Mouse (Mus musculus): ENCODE data around the gene Tprgl. TPM values are rescaled to one million over a fixed set of nuclear protein-coding genes. Genes with fewer than 3 reads are reported as not detected.

Tprgl gene
- polyA plus RNA-seq, 1 experiment from 2014 or later = 134 TPM

DNA sequence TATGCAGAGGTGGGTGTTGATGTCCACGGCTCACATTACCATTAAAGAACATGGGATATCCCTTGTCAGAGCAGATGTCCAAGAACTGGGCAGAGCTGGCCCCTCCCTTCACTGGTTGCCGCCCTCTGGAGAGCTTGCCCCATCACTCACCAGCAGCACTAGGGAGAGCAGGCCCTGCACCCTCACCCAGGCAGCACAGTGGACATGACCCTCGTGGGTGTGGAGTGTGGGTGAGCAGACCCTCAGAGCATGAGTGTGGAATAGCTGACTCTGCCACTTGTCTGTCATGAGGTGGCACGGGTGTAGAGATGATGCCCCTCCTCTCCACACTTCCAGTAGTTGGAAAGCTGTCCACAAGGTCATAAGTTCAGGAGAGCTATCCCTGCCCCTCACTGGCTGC is 25.7 kb downstream of the Tprgl start:
- no peaks in the 10 kb centered on the region for H3K9me3 ChIP-seq (replicated peaks)
- H3K36me3 ChIP-seq (ENCODE audit: poor library complexity, severe bottlenecking) = no peaks in the 10 kb centered on the region
- 64% methylated on average over 4 of the region's 4 CpGs for WGBS
- no peak overlapping the region for H3K27ac ChIP-seq
- peaks cover 7% of the 10 kb centered on the region for H3K4me1 ChIP-seq
- no peak for ATAC-seq
- no peak overlapping the region for H3K9ac ChIP-seq
- H3K4me3 ChIP-seq = no peak overlapping the region
- no peak overlapping the region for H3K4me2 ChIP-seq
- H3K27me3 ChIP-seq = peaks cover 69% of the 10 kb centered on the region

DNA sequence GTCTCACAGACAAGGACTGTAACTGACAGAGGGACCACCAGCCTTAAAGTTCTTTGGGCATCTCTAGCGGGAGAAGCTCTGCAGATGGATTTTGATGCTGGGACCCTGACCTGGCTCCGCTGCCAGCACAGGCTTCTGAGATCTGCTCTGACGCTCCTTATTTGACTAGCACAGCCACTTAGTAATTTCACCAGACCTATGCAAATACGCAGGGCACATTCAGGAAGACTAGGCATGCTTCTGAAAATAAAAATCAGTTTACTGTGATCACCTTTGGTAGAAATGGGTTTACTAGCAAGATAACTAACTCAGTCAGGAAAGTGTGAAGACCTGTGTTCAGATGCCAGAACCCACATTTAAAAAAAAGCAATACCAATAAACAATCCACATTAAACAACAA is 28.6 kb downstream of the Tprgl start:
- H3K4me2 ChIP-seq = no peak overlapping the region
- H3K9ac ChIP-seq = no peak overlapping the region
- no peaks in the 10 kb centered on the region for H3K9me3 ChIP-seq (replicated peaks)
- no peaks in the 10 kb centered on the region for H3K36me3 ChIP-seq (ENCODE audit: poor library complexity, severe bottlenecking)
- no peaks in the 10 kb centered on the region for H3K4me1 ChIP-seq
- H3K27ac ChIP-seq = no peak overlapping the region
- WGBS = 82% methylated on average over 4 of the region's 4 CpGs
- no peak overlapping the region for H3K4me3 ChIP-seq
- ATAC-seq = no peak
- peaks cover 52% of the 10 kb centered on the region for H3K27me3 ChIP-seq

DNA sequence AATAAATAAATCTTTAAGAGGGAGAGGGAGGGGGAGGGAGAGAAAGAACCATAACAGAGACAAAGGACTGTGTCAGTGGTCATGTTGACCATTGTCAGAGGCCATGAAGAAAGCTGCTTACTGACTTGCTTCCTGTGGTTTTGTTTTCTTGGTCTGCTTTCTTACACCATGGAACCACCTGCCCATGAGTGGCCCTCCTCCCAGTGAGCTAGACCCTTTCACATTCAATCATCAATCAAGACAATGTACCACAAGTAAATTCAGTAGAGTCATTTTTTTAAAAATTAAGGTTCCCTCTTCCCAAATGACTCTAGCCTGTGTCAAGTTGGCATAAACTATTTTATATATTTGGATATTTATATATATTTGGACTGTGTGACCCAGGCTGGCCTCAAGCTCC is 30.5 kb downstream of the Tprgl start:
- no peak for ATAC-seq
- Histone ChIP-seq H3K4me3 (no peak overlapping the region), H3K4me2 (no peak overlapping the region)

DNA sequence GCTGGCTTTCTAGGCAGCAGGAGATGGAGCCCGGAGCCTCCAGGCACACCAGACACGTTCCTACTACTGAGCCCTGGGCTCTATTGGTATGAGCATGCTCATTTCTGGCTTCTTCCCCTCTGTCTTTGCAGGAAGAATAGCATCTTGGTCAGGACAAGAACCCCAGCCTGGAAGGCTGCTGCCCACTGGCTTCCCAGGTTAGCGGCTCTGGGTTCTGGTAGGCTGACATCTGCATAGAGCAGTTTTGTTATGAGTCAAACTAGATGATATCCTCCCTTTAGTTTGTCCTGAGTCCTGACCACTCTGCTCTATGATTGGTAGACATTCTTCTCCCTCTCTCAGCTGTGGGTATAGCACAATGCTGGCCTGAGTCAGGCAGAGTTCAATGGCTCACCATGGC is 33.2 kb downstream of the Tprgl start:
- 0 out of 2 replicates have a peak, but pooled peaks cover 2% of the 10 kb centered on the region for H3K4me1 ChIP-seq
- H3K4me2 ChIP-seq = no peak overlapping the region
- WGBS = 82% methylated on average over 3 of the region's 3 CpGs
- ATAC-seq = no peak
- H3K4me3 ChIP-seq = no peak overlapping the region
- H3K9ac ChIP-seq = no peak overlapping the region
- H3K27me3 ChIP-seq = peaks cover 23% of the 10 kb centered on the region
- no peak overlapping the region for H3K27ac ChIP-seq
- H3K36me3 ChIP-seq (ENCODE audit: poor library complexity, severe bottlenecking) = no peaks in the 10 kb centered on the region
- H3K9me3 ChIP-seq (replicated peaks) = no peaks in the 10 kb centered on the region

More for the DNA sequence above, 30.5 kb downstream of the Tprgl start:
- Histone ChIP-seq H3K36me3 (ENCODE audit: poor library complexity, severe bottlenecking) (no peaks in the 10 kb centered on the region), H3K4me1 (no peaks in the 10 kb centered on the region), H3K9ac (no peak overlapping the region), H3K27ac (no peak overlapping the region), H3K9me3 (replicated peaks) (no peaks in the 10 kb centered on the region), H3K27me3 (peaks cover 37% of the 10 kb centered on the region)

DNA sequence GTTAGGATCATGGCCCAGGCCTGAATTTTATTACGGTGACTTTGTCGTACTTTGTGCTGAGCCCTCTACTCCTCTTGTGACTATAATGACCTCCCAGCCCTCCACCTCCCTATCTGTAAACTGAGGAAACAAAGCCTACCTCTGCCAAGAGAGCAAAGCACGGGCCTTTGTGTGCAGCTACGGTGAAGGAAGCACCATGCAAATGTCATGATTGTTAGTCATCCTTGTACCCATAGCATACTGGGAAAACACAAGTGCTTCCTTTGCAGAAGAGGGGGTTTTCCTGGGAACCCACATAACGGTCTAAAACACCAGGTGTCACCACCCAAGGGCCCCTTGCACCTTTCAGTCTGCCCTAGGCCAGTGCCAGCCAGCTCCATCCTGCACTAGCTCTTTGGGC is 35.3 kb downstream of the Tprgl start:
- 0 out of 2 replicates have a peak, but pooled peaks cover 6% of the 10 kb centered on the region for H3K4me1 ChIP-seq
- H3K36me3 ChIP-seq (ENCODE audit: poor library complexity, severe bottlenecking) = no peaks in the 10 kb centered on the region
- no peak overlapping the region for H3K4me3 ChIP-seq
- H3K9me3 ChIP-seq (replicated peaks) = no peaks in the 10 kb centered on the region
- WGBS = 76% methylated on average over 5 of the region's 5 CpGs
- H3K27ac ChIP-seq = no peak overlapping the region
- no peak overlapping the region for H3K4me2 ChIP-seq
- H3K27me3 ChIP-seq = peaks cover 23% of the 10 kb centered on the region
- no peak overlapping the region for H3K9ac ChIP-seq
- no peak for ATAC-seq

DNA sequence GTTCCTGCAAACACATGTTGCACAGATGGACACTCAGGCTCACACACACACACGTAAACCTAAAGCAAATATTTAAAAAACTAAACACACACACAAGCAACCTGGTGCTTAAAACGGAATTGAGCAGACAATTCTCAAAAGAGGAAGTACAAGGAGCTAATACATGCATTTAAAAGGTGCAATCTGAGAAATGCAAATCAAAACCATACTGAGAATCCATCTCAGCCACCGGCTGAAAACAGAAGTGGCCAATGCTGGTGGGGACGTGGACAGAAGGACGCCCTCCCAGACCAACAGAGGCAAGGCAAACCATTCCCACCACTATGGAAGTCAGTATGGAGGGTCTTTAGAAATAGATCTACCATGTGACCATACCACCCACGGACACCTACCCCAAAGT is 36.9 kb downstream of the Tprgl start:
- H3K9me3 ChIP-seq (replicated peaks) = no peaks in the 10 kb centered on the region
- ATAC-seq = no peak
- H3K4me1 ChIP-seq = 0 out of 2 replicates have a peak, but pooled peaks cover 6% of the 10 kb centered on the region
- WGBS = 84% methylated on average over 6 of the region's 6 CpGs
- no peak overlapping the region for H3K9ac ChIP-seq
- no peak overlapping the region for H3K4me2 ChIP-seq
- no peaks in the 10 kb centered on the region for H3K36me3 ChIP-seq (ENCODE audit: poor library complexity, severe bottlenecking)
- no peak overlapping the region for H3K27ac ChIP-seq
- no peak overlapping the region for H3K4me3 ChIP-seq
- peaks cover 18% of the 10 kb centered on the region for H3K27me3 ChIP-seq

DNA sequence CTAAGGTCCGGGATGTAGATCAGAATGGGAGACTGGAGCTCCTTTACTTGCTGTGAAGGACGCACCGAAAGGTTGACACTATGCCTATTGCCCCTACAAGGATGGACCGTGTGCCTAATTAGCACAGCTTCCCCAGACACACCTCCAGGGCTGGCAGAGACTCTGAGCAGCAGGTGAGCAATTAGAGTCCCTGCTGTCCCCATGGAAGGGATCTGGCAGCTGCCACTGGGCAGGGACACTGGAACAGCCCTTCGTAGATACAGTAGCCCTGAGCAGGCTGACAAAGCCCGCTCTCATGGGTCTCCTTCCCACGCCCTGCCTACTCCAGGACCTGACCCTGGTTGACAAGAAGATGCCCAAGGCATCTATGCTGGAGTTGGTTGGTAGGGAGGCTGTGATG is 38.1 kb downstream of the Tprgl start:
- WGBS = 71% methylated on average over 7 of the region's 7 CpGs
- ATAC-seq = no peak
- Histone ChIP-seq H3K27ac (peak overlapping the region; percentile 21; the same call in 1 of the 2 replicates), H3K4me2 (no peak overlapping the region), H3K4me1 (0 out of 2 replicates have a peak, but pooled peaks cover 6% of the 10 kb centered on the region), H3K4me3 (no peak overlapping the region), H3K27me3 (peaks cover 15% of the 10 kb centered on the region; the same call in 1 of the 2 replicates), H3K9me3 (replicated peaks) (no peaks in the 10 kb centered on the region), H3K9ac (no peak overlapping the region), H3K36me3 (ENCODE audit: poor library complexity, severe bottlenecking) (no peaks in the 10 kb centered on the region)

DNA sequence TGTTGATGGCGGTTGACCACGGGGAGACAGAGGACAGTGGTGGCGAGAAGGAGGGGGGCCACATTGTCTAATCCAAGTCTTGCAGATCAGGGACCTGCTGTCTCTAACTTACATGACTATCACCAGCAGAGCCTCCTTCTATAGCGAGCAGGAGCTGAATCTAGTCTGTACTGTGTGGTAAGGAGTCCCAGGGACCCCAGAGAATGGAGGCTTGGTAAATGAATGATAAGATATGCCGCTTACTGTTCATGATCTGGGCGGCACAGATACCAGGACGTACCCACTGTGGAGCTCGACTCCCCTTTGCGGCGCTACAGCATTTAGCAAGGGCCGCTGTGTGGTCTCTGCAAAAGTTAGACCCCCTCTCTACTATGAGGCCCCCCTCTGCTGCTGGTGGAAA is 38.7 kb downstream of the Tprgl start:
- no peak overlapping the region for H3K4me2 ChIP-seq
- 64% methylated on average over 11 of the region's 11 CpGs for WGBS
- no peak overlapping the region for H3K9ac ChIP-seq
- H3K27me3 ChIP-seq = 0 out of 2 replicates have a peak, but pooled peaks cover 12% of the 10 kb centered on the region
- 0 out of 2 replicates have a peak, but pooled peaks cover 6% of the 10 kb centered on the region for H3K4me1 ChIP-seq
- no peaks in the 10 kb centered on the region for H3K9me3 ChIP-seq (replicated peaks)
- ATAC-seq = no peak
- H3K27ac ChIP-seq = peak overlapping the region; percentile 21; the same call in 1 of the 2 replicates
- no peak overlapping the region for H3K4me3 ChIP-seq
- H3K36me3 ChIP-seq (ENCODE audit: poor library complexity, severe bottlenecking) = no peaks in the 10 kb centered on the region

DNA sequence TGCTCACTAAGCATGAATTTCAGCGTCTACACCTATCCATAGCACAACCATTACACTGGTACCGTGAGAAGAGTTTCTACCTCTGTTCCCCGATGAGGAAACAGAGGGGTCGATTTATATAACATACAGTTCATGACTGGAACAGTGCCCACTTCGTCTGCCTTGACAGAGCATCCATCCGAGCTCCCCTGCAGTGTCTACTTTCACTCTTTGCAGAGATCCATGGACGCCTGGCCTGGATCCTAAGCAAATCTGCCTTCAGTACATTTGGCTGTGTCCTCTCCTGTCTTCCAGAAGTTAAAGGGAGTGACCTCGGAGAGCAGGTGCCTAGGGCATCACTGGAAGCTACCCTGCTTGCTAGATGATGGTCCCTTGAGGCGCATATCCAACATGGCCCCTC is 41.3 kb downstream of the Tprgl start:
- Histone ChIP-seq H3K9me3 (replicated peaks) (no peaks in the 10 kb centered on the region), H3K4me1 (0 out of 2 replicates have a peak, but pooled peaks cover 6% of the 10 kb centered on the region), H3K27ac (no peak overlapping the region), H3K4me2 (no peak overlapping the region), H3K36me3 (ENCODE audit: poor library complexity, severe bottlenecking) (no peaks in the 10 kb centered on the region), H3K9ac (no peak overlapping the region), H3K4me3 (no peak overlapping the region), H3K27me3 (0 out of 2 replicates have a peak, but pooled peaks cover 8% of the 10 kb centered on the region)
- WGBS = 87% methylated on average over 9 of the region's 9 CpGs
- ATAC-seq = no peak

DNA sequence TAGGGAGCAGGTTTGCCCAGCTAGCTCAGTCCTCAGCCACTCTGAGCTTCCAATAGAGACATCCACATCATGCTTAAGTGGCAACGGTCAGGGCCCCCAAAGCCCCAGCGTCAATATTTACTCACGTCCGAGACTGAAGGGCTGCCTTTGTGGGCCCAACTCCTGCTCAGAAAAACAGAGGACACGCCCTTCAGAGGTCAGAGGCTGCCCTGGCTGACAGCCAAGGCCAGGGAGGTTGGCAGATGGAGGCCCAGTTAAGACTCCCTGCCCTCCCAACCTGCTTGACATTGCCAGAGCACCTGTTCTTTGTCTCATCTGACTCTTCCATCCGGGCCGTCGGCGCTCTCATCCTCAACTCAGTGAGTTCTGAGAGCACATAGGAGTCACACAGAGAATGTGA is 41.7 kb downstream of the Tprgl start:
- Histone ChIP-seq H3K27ac (no peak overlapping the region), H3K9me3 (replicated peaks) (no peaks in the 10 kb centered on the region), H3K9ac (no peak overlapping the region), H3K27me3 (0 out of 2 replicates have a peak, but pooled peaks cover 8% of the 10 kb centered on the region), H3K36me3 (ENCODE audit: poor library complexity, severe bottlenecking) (no peaks in the 10 kb centered on the region), H3K4me3 (no peak overlapping the region), H3K4me2 (no peak overlapping the region), H3K4me1 (0 out of 2 replicates have a peak, but pooled peaks cover 6% of the 10 kb centered on the region)
- ATAC-seq = no peak
- WGBS = 71% methylated on average over 9 of the region's 9 CpGs

DNA sequence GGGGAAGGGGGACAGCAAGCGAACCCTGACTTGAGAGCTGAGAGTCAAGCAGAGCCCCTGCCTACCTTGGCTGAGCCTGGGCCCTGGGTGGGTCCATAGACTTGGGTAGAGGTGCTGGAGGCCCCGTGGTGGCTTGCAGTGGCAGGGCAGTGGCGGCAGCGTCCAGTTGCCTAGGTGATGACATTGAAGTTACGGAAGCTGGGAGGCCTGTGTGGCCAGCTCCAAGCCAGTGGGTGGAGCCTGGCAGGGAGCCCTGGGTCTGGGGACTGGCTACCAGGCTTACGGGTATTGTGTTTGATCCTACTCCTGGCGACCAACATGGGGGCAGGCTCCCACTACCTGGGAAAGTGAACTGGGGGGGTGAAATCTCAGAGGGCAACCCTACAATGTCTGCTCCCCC is 44.0 kb downstream of the Tprgl start:
- H3K9me3 ChIP-seq (replicated peaks) = no peaks in the 10 kb centered on the region
- no peaks in the 10 kb centered on the region for H3K4me1 ChIP-seq
- 0 out of 2 replicates have a peak, but pooled peaks cover 2% of the 10 kb centered on the region for H3K27me3 ChIP-seq
- no peak for ATAC-seq
- no peak overlapping the region for H3K4me3 ChIP-seq
- H3K9ac ChIP-seq = no peak overlapping the region
- H3K27ac ChIP-seq = no peak overlapping the region
- no peaks in the 10 kb centered on the region for H3K36me3 ChIP-seq (ENCODE audit: poor library complexity, severe bottlenecking)
- whole genome bisulfite sequencing = 53% methylated on average over 7 of the region's 7 CpGs
- no peak overlapping the region for H3K4me2 ChIP-seq

DNA sequence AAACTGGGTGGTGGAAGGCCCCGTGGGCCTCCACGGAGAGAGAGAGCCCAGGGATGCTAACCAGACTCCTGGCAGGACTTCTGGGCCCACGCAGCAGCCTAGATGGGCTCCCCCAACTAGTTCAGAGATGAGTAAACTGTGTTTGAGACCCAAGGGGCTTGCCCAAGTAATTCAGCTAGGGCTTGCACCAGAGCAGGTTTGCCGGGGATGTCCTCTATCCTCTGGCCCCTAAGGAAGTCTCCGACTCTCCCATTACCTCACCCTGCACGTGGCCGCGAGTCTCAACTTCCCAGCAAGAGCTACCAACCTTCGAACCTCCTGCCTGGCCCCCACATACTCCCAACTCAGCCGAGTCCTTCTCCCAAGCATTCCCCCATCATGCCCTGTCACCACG is 50.6 kb downstream of the Tprgl start:
- Histone ChIP-seq H3K9me3 (replicated peaks) (no peaks in the 10 kb centered on the region), H3K4me3 (no peak overlapping the region), H3K4me1 (peaks cover 5% of the 10 kb centered on the region), H3K27ac (no peak overlapping the region), H3K4me2 (peak overlapping the region; percentile 5; the same call in 1 of the 2 replicates), H3K27me3 (peaks cover 25% of the 10 kb centered on the region), H3K36me3 (ENCODE audit: poor library complexity, severe bottlenecking) (no peaks in the 10 kb centered on the region), H3K9ac (no peak overlapping the region)
- 84% methylated on average over 11 of the region's 11 CpGs for WGBS
- ATAC-seq = no peak

DNA sequence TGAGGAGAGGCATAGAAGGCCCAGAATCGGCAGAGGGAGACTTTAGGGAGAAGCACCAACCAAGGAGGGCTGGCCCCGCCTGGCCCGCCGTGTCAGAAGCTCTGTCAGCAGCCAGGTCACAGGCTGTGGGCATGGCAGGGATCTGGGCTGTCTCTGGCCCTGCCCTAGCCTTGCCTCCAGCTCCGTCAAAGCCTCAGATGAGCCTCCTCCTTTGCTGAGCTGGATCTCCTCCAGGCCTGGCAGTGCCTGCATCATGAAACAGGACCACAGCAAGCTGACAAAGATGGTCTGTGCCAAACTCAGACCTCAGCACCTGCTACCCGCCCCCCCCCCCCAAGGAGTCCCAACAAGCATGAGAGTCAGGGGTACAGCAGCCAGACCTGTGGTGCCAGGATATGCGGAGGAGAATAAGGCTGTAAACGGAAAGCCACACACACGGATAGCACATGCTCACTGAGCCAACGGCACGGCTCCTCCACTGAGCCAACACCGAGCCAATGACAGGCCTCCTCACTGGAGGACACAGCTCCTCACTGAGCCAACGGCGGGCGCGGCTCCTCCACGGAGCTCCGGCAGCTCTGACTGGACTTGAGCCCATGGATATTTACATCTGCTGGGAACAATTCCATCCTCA is 51.1 kb downstream of the Tprgl start:
- Histone ChIP-seq H3K9me3 (replicated peaks) (no peaks in the 10 kb centered on the region), H3K4me3 (no peak overlapping the region), H3K4me2 (peak overlapping the region; percentile 5; the same call in 1 of the 2 replicates), H3K36me3 (ENCODE audit: poor library complexity, severe bottlenecking) (no peaks in the 10 kb centered on the region), H3K4me1 (peaks cover 5% of the 10 kb centered on the region), H3K27me3 (peaks cover 30% of the 10 kb centered on the region), H3K27ac (no peak overlapping the region), H3K9ac (no peak overlapping the region)
- 51% methylated on average over 18 of the region's 18 CpGs for WGBS
- peak; percentile 59; the same call in 1 of the 2 replicates for ATAC-seq
